Mouse (Mus musculus) cortical plate, adult 2 months (tissue): ENCODE data around the gene Retreg3. TPM values are rescaled to one million over a fixed set of nuclear protein-coding genes. Genes with fewer than 3 reads are reported as not detected.
A peak's percentile ranks its signal among the peaks of the same experiment; 100 is the strongest.

Experiments used
- H3K27ac ChIP-seq: fragments of 200-500 bp; 2 replicates; pipeline ENCODE4 v1.5.1; 2012; ENCODE audit warnings: low read length, control low read depth, inconsistent platforms; ENCODE audit not compliant: insufficient read depth
- H3K4me1 ChIP-seq: fragments of 200-500 bp; 2 replicates; pipeline ENCODE4 v1.6.1; 2011; ENCODE audit warnings: low read length; ENCODE audit not compliant: control insufficient read depth, insufficient read depth
- H3K4me3 ChIP-seq: fragments of 200-500 bp; 2 replicates; pipeline ENCODE4 v1.5.1; 2011; ENCODE audit warnings: mild to moderate bottlenecking, low read length, control low read depth; ENCODE audit not compliant: insufficient read depth
- CTCF ChIP-seq: fragments of 200-500 bp; IDR thresholded peaks from 2 replicates; pipeline ENCODE4 v1.5.1; 2011; ENCODE audit warnings: mild to moderate bottlenecking, control low read depth, low read length; ENCODE audit not compliant: insufficient read depth; ENCODE audit errors: extremely low read depth
- POLR2A ChIP-seq: fragments of 200-500 bp; IDR thresholded peaks from 2 replicates; pipeline ENCODE4 v1.6.1; 2011; ENCODE audit warnings: mild to moderate bottlenecking, low read length, control low read depth; ENCODE audit not compliant: insufficient read depth; ENCODE audit errors: extremely low read depth
- polyA plus RNA-seq: library from polyadenylated mRNA; depleted of rRNA; stranded (reverse); fragments of >200 nt; gene quantifications from 2 replicates; pipeline ENCODE4 v1.2.3, GENCODE M21; 2012; rRNA removed

Gene Retreg3
- polyA plus RNA-seq, 1 experiment, result 65.7 TPM

DNA sequence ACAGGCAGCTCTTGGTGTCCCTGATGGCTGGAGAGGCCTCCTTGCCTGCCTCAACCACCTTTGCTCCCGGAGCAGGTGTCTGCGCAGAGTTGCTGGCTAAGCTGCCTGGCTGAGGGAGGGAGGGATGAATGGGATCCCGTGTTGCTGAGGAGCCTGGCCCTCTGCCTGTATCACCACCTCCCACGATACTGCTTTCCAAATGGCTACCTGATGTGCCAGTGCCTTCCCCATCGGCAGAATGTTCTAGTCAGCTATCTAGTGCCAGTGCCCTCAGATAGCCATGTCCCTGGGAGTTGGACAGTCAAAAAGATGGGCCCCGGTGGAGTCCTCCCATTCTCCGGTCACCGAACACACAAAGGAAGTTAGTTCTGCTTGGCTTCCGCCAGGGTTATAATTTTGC, 69.3 kb downstream of the Retreg3 start:
- H3K27ac ChIP-seq, result 0 out of 2 replicates have a peak overlapping the region, but pooled peaks have one; percentile 1
- H3K4me1 ChIP-seq, result peaks cover 12% of the 10 kb centered on the region
- H3K4me3 ChIP-seq, result no peak overlapping the region
- no peak for TF ChIP-seq POLR2A
- TF ChIP-seq CTCF, result no peak

DNA sequence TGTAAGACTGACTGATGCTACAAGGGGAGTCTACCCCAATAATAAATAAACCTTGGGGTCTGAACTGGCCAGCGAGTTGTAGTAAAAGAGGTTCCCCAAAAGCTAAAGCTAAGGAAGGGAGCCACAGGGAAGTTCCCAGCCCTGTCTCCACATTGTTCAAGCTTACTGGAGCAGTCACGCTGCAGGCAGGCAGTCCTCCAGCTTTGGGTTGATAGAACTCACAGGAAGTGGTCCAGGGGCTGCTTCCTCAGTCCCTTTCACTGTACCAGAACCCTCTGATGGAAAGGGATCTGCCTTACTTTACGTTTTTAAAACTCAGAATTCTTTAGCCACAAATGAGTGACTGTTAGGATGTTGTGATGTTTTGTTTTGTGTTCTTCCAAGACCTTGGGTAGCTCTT, 72.2 kb downstream of the Retreg3 start:
- Histone ChIP-seq H3K27ac (no peak overlapping the region), H3K4me3 (no peak overlapping the region), H3K4me1 (peaks cover 12% of the 10 kb centered on the region)
- TF ChIP-seq CTCF, result no peak
- TF ChIP-seq POLR2A, result no peak

DNA sequence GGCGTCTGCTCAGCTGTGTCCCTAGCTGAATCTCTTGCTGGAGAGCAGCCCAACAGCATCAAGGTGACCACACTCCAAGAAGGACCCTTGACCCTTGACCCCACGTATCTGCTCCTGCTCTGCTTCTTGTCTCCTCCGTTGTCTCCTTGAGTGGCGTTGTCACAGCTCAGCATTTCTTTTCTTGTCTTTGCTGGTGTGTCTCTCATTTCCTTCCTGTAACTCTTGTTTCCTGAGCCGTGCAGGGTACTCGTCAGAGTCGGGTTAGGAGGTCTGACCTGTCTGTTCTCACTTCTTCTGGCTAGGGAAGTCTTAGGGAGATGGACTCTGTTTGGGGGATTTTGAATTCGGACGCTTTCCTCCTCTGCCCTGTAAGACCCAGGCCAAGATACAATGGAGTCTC, 73.3 kb downstream of the Retreg3 start:
- H3K27ac ChIP-seq, result no peak overlapping the region
- TF ChIP-seq CTCF (no peak), POLR2A (no peak)
- peaks cover 12% of the 10 kb centered on the region for H3K4me1 ChIP-seq
- no peak overlapping the region for H3K4me3 ChIP-seq

Other genes with a start within 250 kb of the Retreg3 start
- 33.0 and 38.9 TPM in 2 replicates for gene Stat3, start 180.4 kb downstream of the Retreg3 start, polyA plus RNA-seq
- 20.0 and 21.1 TPM in 2 replicates for gene Cavin1, start 149.0 kb downstream of the Retreg3 start, polyA plus RNA-seq
- gene Atp6v0a1, start 110.4 kb downstream of the Retreg3 start, polyA plus RNA-seq, result 333 and 341 TPM in 2 replicates
- gene Naglu, start 49.9 kb downstream of the Retreg3 start, polyA plus RNA-seq, result 10.3 and 10.7 TPM in 2 replicates
- 0.21 and 0.42 TPM in 2 replicates for gene Hsd17b1, start 41.5 kb downstream of the Retreg3 start, polyA plus RNA-seq
- gene Coasy, start 37.3 kb downstream of the Retreg3 start, polyA plus RNA-seq, result 34.4 and 35.4 TPM in 2 replicates
- 46.9 and 53.1 TPM in 2 replicates for gene Mlx, start 32.6 kb downstream of the Retreg3 start, polyA plus RNA-seq
- gene Psmc3ip, start 24.5 kb downstream of the Retreg3 start, polyA plus RNA-seq, result 3.5 and 3.8 TPM in 2 replicates
- 15.2 and 15.3 TPM in 2 replicates for gene Tubg1, start within 50 bp of the Retreg3 start, polyA plus RNA-seq
- gene Tubg2, start 36.0 kb upstream of the Retreg3 start, polyA plus RNA-seq, result 57.9 and 61.0 TPM in 2 replicates
- 89.5 and 92.4 TPM in 2 replicates for gene Cntnap1, start 50.6 kb upstream of the Retreg3 start, polyA plus RNA-seq
- gene Plekhh3, start 51.5 kb upstream of the Retreg3 start, polyA plus RNA-seq, result 15.1 and 15.8 TPM in 2 replicates
- gene Ccr10, start 55.5 kb upstream of the Retreg3 start, polyA plus RNA-seq, result 0.23 and 0.36 TPM in 2 replicates
- gene Ezh1, start 106.6 kb upstream of the Retreg3 start, polyA plus RNA-seq, result 51.9 and 53.2 TPM in 2 replicates
- 65.8 and 69.6 TPM in 2 replicates for gene Ramp2, start 126.1 kb upstream of the Retreg3 start, polyA plus RNA-seq
- gene Vps25, start 133.8 kb upstream of the Retreg3 start, polyA plus RNA-seq, result 55.6 and 58.8 TPM in 2 replicates
- gene Wnk4, start 140.7 kb upstream of the Retreg3 start, polyA plus RNA-seq, result 2.5 and 3.3 TPM in 2 replicates
- gene Cntd1, start 159.1 kb upstream of the Retreg3 start, polyA plus RNA-seq, result 0.56 and 0.70 TPM in 2 replicates
- 150 and 156 TPM in 2 replicates for gene Coa3, start 159.2 kb upstream of the Retreg3 start, polyA plus RNA-seq
- gene Becn1, start 182.4 kb upstream of the Retreg3 start, polyA plus RNA-seq, result 169 and 181 TPM in 2 replicates
- gene Psme3, start 196.3 kb upstream of the Retreg3 start, polyA plus RNA-seq, result 99.9 and 107 TPM in 2 replicates
- 3.7 and 4.0 TPM in 2 replicates for gene Aoc2, start 205.2 kb upstream of the Retreg3 start, polyA plus RNA-seq
- gene Aoc3, start 210.7 kb upstream of the Retreg3 start, polyA plus RNA-seq, result 0.64 and 0.94 TPM in 2 replicates
- gene G6pc, start 247.7 kb upstream of the Retreg3 start, polyA plus RNA-seq, result 0.06 TPM in 1 of 2 replicates, not detected in the other